Mouse (Mus musculus) heart, embryonic 11.5 days (tissue): Measurements from ENCODE around the gene Degs1. TPM values are rescaled to one million over a fixed set of nuclear protein-coding genes. Genes with fewer than 3 reads are reported as not detected.

Experiments
- ATAC-seq: fragments of 200-750 bp; cut with Nextera tagmentation; replicated peaks from 2 replicates; pipeline ENCODE4 v1.8.0; 2017; ENCODE audit warnings: moderate library complexity; ENCODE audit not compliant: insufficient number of reproducible peaks, low FRiP score, low TSS enrichment
- H3K27ac ChIP-seq: fragments of 300-500 bp; sonication (generic); 2 replicates; pipeline ENCODE4 v1.5.1; 2014; ENCODE audit warnings: mild to moderate bottlenecking, low read depth, low read length
- H3K27me3 ChIP-seq: fragments of 300-500 bp; sonication (generic); 2 replicates; pipeline ENCODE4 v1.6.1; 2014; ENCODE audit warnings: mild to moderate bottlenecking, low read length, mixed read lengths; ENCODE audit not compliant: control insufficient read depth, insufficient read depth
- H3K36me3 ChIP-seq: fragments of 300-500 bp; sonication (generic); 2 replicates; pipeline ENCODE4 v1.6.1; 2014; ENCODE audit warnings: mild to moderate bottlenecking, low read length, moderate library complexity, mixed read lengths; ENCODE audit not compliant: control insufficient read depth, insufficient read depth
- H3K4me1 ChIP-seq: fragments of 300-500 bp; sonication (generic); 2 replicates; pipeline ENCODE4 v1.6.1; 2014; ENCODE audit warnings: low read length; ENCODE audit not compliant: control insufficient read depth, insufficient read depth
- H3K4me2 ChIP-seq: fragments of 300-500 bp; sonication (generic); 2 replicates; pipeline ENCODE4 v1.6.1; 2014; ENCODE audit warnings: mild to moderate bottlenecking, moderate library complexity
- H3K4me3 ChIP-seq: fragments of 300-500 bp; sonication (generic); 2 replicates; pipeline ENCODE4 v1.5.1; 2014; ENCODE audit warnings: low read depth, low read length
- H3K9ac ChIP-seq: fragments of 300-500 bp; sonication (generic); 2 replicates; pipeline ENCODE4 v1.6.1; 2014; ENCODE audit warnings: mild to moderate bottlenecking, low read depth, low read length, moderate library complexity
- H3K9me3 ChIP-seq: fragments of 300-500 bp; sonication (generic); replicated peaks from 2 replicates; pipeline ENCODE4 v1.6.1; 2016; ENCODE audit warnings: low read length; ENCODE audit not compliant: control insufficient read depth
- WGBS: fragments of 180-500 bp; shearing (Covaris S2); extraction: QIAGEN DNeasy Blood & Tissue Kit; methylation state at CpG from one replicate; pipeline ENCODE4 v1.1.7; 2014; ENCODE audit not compliant: insufficient replicate concordance; 5-methylcytosine and 5-hydroxymethylcytosine counted together
- polyA plus RNA-seq: library from polyadenylated mRNA; unstranded; fragments of >200 nt; fragmentation: Nextera tagmentation; extraction: Ambion mirVana; gene quantifications from 2 replicates; pipeline ENCODE4 v1.2.1, GENCODE M21; 2014

Degs1 gene
- polyA plus RNA-seq, 1 experiment from 2014 or later = 157 TPM

DNA sequence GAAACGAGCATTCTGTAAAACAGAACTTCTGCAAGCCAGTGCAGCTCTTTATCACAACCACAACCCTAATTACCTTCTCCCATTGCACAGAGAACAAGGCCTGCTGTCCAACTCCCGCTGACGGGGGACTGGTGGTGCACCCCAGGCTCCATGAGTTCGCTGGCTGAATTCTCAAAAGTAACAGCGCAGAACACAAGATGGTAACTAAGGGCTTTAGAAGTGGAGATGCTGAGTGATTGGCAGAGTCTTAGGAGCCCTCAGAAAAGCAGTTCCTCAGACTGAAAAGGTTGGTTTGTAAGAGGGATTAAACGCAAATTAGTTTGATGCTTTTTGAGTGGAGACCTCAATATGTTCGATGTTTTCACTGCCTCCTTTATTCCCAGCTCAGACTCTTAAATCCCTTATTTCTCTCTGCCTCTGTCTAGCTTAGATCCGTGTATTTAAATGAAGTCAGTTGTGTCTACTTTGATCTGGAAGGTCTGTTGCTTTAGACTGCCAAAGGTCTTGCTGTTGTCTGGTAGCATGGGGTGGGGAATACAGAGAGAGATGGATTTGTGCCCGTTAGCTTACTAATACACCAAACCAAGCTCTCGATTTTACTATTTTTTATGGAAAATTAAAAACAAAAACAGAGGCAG is 30.0 kb downstream of the Degs1 start:
- Histone ChIP-seq H3K9me3 (no peaks in the 10 kb centered on the region), H3K9ac (no peak overlapping the region), H3K27me3 (no peaks in the 10 kb centered on the region), H3K4me1 (no peaks in the 10 kb centered on the region), H3K4me2 (no peak overlapping the region), H3K27ac (no peak overlapping the region), H3K36me3 (no peaks in the 10 kb centered on the region), H3K4me3 (no peak overlapping the region)
- WGBS = 82% methylated on average over 10 of the region's 10 CpGs
- no peak for ATAC-seq

DNA sequence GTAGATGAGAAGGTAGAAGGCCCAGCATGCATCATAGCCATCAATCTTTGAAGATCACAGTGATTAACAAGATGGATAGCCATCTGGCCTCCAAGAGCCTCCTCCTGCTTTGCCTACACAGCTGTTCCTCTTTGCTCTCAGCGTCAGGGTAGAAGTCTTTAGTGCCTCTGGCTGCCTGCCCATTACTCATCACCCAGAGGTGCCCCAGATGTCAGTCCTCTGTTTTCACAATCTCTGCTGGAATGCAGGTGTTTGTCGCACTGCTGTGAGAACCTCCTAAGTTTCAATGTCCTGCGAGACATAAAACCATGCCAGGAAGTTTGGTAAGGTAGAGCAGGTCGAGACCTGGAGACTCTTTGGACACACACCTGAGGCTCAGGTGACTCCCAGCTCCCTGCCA is 31.9 kb downstream of the Degs1 start:
- H3K4me2 ChIP-seq = no peak overlapping the region
- H3K4me1 ChIP-seq = no peaks in the 10 kb centered on the region
- no peak overlapping the region for H3K9ac ChIP-seq
- 68% methylated on average over 4 of the region's 4 CpGs for WGBS
- no peaks in the 10 kb centered on the region for H3K9me3 ChIP-seq
- no peaks in the 10 kb centered on the region for H3K36me3 ChIP-seq
- ATAC-seq = no peak
- H3K27me3 ChIP-seq = no peaks in the 10 kb centered on the region
- H3K4me3 ChIP-seq = no peak overlapping the region
- no peak overlapping the region for H3K27ac ChIP-seq

DNA sequence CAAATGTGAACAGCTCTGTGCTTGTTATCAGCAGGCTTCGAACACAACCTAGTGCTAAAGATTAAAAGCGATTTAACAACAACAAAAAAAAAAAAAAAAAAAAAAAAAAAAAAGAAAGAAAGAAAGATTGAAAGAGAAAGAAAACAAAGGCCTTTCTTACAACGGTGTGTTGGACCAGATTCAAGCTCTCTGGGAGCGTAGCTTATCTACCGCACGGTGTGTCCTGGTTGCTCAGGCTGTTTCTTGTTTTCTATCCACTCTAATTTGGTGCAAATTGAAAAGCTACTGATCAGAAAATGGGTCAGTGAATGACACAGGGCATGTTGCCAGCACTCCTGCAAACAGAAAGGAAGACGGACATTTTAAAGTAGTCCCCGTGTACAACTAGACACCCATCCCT is 33.3 kb downstream of the Degs1 start:
- no peaks in the 10 kb centered on the region for H3K27me3 ChIP-seq
- no peaks in the 10 kb centered on the region for H3K4me1 ChIP-seq
- no peaks in the 10 kb centered on the region for H3K36me3 ChIP-seq
- WGBS = 52% methylated on average over 8 of the region's 8 CpGs
- H3K4me2 ChIP-seq = no peak overlapping the region
- H3K9me3 ChIP-seq = no peaks in the 10 kb centered on the region
- no peak for ATAC-seq
- no peak overlapping the region for H3K27ac ChIP-seq
- H3K9ac ChIP-seq = no peak overlapping the region
- no peak overlapping the region for H3K4me3 ChIP-seq

DNA sequence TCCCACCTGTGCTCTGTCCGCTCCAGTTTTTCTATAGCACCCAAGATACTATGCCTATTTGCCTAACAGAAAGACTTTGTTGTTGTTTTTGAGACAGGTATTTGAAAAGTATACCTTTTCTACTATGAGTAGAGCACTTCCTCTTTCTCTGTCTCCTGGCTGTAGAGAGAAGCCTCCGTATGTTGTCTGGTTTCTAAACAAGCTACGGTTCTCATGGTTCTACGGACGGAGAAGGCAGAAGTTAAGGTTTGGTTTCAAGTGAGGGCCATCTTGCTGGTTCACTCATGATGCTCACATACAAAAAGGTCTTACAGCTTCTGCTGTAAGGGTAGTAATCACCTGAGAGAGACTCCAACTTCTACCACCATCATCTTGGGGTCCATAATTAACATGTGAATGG is 37.6 kb downstream of the Degs1 start:
- no peak overlapping the region for H3K4me3 ChIP-seq
- H3K36me3 ChIP-seq = no peaks in the 10 kb centered on the region
- no peak for ATAC-seq
- H3K9me3 ChIP-seq = no peaks in the 10 kb centered on the region
- no peak overlapping the region for H3K27ac ChIP-seq
- no peak overlapping the region for H3K4me2 ChIP-seq
- WGBS = 82% methylated on average over 5 of the region's 5 CpGs
- H3K9ac ChIP-seq = no peak overlapping the region
- no peaks in the 10 kb centered on the region for H3K4me1 ChIP-seq
- no peaks in the 10 kb centered on the region for H3K27me3 ChIP-seq

DNA sequence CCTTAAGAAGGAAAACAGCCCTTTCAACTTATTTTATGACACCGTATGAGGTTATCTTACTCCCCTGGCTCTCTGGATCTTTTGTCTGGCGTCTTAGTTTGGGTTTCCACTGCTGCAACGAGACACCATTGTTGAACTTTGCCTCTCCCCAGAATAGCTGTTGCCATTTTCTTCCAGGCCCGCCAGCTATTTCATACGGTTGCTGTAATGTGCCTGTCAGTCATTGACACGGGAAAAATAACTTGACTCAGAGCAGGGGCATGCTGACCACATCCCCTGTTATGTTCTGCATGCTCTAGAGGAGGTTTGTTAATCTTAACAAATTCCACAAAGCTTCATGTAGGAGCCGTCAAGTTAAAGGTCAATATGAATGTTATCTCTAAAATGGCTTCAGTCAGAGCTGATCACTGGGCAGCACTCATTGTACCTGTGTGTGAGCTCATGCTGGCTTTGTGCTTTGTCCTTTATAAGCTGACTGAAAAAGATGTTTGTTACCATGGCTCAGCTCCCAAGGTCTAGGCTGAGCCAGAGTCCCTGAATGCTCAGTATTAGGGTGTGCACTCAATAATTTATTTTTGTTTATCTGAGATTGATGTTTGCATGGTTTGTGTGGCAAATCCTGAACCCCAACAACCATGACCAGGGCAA is 44.4 kb downstream of the Degs1 start:
- Histone ChIP-seq H3K36me3 (no peaks in the 10 kb centered on the region), H3K27ac (no peak overlapping the region), H3K9ac (no peak overlapping the region), H3K27me3 (no peaks in the 10 kb centered on the region), H3K9me3 (no peaks in the 10 kb centered on the region), H3K4me1 (no peaks in the 10 kb centered on the region), H3K4me2 (no peak overlapping the region), H3K4me3 (no peak overlapping the region)
- no peak for ATAC-seq
- 34% methylated on average over 7 of the region's 7 CpGs for WGBS

DNA sequence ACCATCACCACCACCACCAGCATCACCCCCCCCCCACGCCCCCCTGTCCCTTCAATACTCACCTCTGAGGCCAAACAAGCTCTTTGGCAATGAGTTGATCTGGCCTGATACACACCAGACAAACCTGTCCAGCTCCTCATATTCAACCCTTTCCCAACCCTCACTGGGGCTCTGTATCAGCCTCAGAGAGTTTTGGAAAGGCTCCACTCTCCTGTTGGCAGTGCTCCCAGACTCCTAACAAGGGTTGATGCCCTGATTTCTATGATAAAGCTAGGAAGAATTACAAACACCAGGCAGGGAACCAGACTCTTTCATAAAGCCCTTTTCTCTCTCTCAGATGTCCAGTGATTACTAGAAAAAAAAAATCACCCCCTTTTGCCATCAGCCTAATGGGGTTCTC is 45.2 kb downstream of the Degs1 start:
- Histone ChIP-seq H3K9me3 (no peaks in the 10 kb centered on the region), H3K9ac (no peak overlapping the region), H3K4me1 (no peaks in the 10 kb centered on the region), H3K4me3 (no peak overlapping the region), H3K27me3 (no peaks in the 10 kb centered on the region), H3K36me3 (no peaks in the 10 kb centered on the region), H3K4me2 (no peak overlapping the region), H3K27ac (no peak overlapping the region)
- no peak for ATAC-seq
- WGBS = 71% methylated on average over 1 of the region's 1 CpGs

DNA sequence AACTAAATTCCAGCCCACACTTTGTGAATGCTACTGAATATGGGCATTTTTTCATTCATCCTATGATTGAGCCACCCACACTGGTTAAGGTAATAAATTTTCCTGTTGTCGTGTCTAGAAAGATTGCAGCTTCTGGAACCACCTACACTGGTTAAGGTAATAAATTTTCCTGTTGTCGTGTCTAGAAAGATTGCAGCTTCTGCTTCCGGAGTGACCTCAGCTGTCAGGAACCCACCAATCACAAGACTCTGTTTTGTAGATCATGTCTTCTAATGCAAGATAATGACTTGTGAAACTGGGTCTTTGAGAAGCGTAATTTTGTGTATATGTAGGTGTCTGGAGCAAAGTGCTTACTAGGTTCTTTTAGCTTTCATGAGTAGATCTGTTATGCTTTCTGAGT is 47.4 kb downstream of the Degs1 start:
- no peaks in the 10 kb centered on the region for H3K36me3 ChIP-seq

DNA sequence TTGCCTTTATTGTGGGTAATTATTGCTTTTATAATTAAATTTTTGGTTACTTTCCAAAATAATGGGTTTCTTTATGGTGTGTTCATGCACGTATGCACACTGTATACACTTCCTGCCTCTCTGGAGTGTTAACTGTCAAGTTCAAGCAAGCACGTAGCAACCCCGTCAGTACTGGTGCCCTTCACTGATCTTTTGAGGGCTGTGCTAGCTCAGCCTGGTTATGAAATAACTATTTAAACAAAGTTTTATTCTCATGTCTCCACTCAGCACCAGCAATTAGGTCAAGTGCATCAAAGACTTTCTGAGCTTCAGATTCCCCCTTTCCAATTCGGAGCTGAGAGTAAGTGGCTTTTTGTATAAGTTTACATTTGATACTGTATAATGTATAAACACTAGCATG is 53.2 kb downstream of the Degs1 start:
- ATAC-seq = no peak
- H3K27me3 ChIP-seq = no peaks in the 10 kb centered on the region
- H3K36me3 ChIP-seq = no peaks in the 10 kb centered on the region
- no peak overlapping the region for H3K4me2 ChIP-seq
- no peak overlapping the region for H3K4me3 ChIP-seq
- no peak overlapping the region for H3K27ac ChIP-seq
- no peaks in the 10 kb centered on the region for H3K4me1 ChIP-seq
- H3K9ac ChIP-seq = no peak overlapping the region
- H3K9me3 ChIP-seq = no peaks in the 10 kb centered on the region
- 78% methylated on average over 4 of the region's 4 CpGs for WGBS

More for the DNA sequence above, 47.4 kb downstream of the Degs1 start:
- Histone ChIP-seq H3K27ac (no peak overlapping the region), H3K4me3 (no peak overlapping the region), H3K4me1 (no peaks in the 10 kb centered on the region), H3K9me3 (no peaks in the 10 kb centered on the region), H3K4me2 (no peak overlapping the region), H3K9ac (no peak overlapping the region), H3K27me3 (no peaks in the 10 kb centered on the region)
- no peak for ATAC-seq
- 80% methylated on average over 4 of the region's 4 CpGs for WGBS
